Comparison of ENCODE assay signal across 10 mouse cellular contexts in the genomic region with DNA sequence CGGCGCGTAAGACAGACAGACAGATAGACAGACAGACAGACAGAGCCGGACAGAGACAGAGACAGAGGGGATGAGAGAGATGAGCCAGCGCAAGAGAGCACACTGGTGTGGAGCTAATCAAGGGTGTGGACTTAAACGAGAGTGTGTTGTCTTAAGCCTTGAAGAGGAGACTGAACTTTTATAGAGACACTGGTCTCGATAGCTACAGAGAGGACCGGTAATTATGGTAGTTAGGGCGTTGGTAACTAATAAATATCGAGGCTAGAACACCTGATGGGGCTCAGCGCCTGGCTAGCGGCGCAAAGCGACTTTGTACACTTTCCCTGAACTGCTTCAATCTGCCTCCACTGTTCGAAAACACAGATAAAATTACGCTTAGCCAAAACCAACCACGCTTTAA. TPM values are rescaled to one million over a fixed set of nuclear protein-coding genes. Genes with fewer than 3 reads are reported as not detected.
DNase-seq lines count a peak whose midpoint lies in the region; ATAC-seq and TF ChIP-seq lines count a peak whose summit lies in the region.
"Had no signal": no experiment of that assay in that cellular context is flagged by ENCODE, and none has a peak within 500 bp of the region (broad histone marks: within the 10 kb centered on the region; RNA-seq: fewer than 3 reads in every experiment).

No protein-coding gene starts in this region.

- H3K4me1 ChIP-seq in intestine, embryonic 14.5 days (replicated peaks; ENCODE audit: control insufficient read depth, insufficient read depth, low read length) = peaks cover 10% of the 10 kb centered on the region; the same call in 1 of the 2 replicates
- H3K4me1 ChIP-seq in intestine, embryonic 15.5 days (replicated peaks) = peaks cover 19% of the 10 kb centered on the region
- peaks cover 11% of the 10 kb centered on the region for H3K4me1 ChIP-seq in limb, embryonic 11.5 days (ENCODE audit: control insufficient read depth, insufficient read depth, low read length)
- 0 out of 2 replicates have a peak, but pooled peaks cover 3% of the 10 kb centered on the region for H3K4me1 ChIP-seq in stomach, postnatal 0 days (replicated peaks; ENCODE audit: control insufficient read depth, insufficient read depth)

- TF ChIP-seq EP300 in stomach, postnatal 0 days (optimal IDR thresholded peaks at IDR 0.05) = no peak

- ATAC-seq in intestine, embryonic 14.5 days (replicated peaks; ENCODE audit: low FRiP score, low TSS enrichment, low read depth) = no peak
- no peak for ATAC-seq in intestine, embryonic 15.5 days
- ATAC-seq in limb, embryonic 11.5 days (ENCODE audit: insufficient number of reproducible peaks, low FRiP score, low TSS enrichment, low read depth) = no peak
- ATAC-seq in stomach, postnatal 0 days (ENCODE audit: low FRiP score, low TSS enrichment) = no peak
- no peak for ATAC-seq in activated CD4-positive, CD25-positive, alpha-beta regulatory T cell, adult 4 months

- DNase-seq in intestine, embryonic 14.5 days (ENCODE audit: low spot score) = no peak
- peak; percentile 35 for DNase-seq in retina, embryonic 14.5 days (ENCODE audit: low spot score)
- DNase-seq in retina, postnatal 1 day = no peak
- peak; percentile 41 for DNase-seq in limb, embryonic 11.5 days (ENCODE audit: low spot score)
- no peak for DNase-seq in stomach, postnatal 0 days (ENCODE audit: low spot score)
- DNase-seq: adrenal gland, postnatal 25 days; layer of hippocampus, postnatal 36 days had no signal

- no peak overlapping the region for H3K27ac ChIP-seq in intestine, embryonic 14.5 days (ENCODE audit: low read depth)
- no peak overlapping the region for H3K27ac ChIP-seq in intestine, embryonic 15.5 days
- no peak overlapping the region for H3K27ac ChIP-seq in limb, embryonic 11.5 days (replicated peaks; ENCODE audit: low read depth, low read length)
- H3K27ac ChIP-seq in stomach, postnatal 0 days (replicated peaks) = no peak overlapping the region

- 8% methylated on average over 17 of the region's 17 CpGs for WGBS in intestine, embryonic 14.5 days
- WGBS in intestine, embryonic 15.5 days = 7% methylated on average over 17 of the region's 17 CpGs
- 4% methylated on average over 17 of the region's 17 CpGs for WGBS in limb, embryonic 11.5 days
- 14% methylated on average over 17 of the region's 17 CpGs for WGBS in stomach, postnatal 0 days

- H3K4me2 ChIP-seq in intestine, embryonic 14.5 days (ENCODE audit: low read length) = no peak overlapping the region
- no peak overlapping the region for H3K4me2 ChIP-seq in intestine, embryonic 15.5 days (replicated peaks)
- H3K4me2 ChIP-seq in limb, embryonic 11.5 days (ENCODE audit: low read depth, severe bottlenecking) = no peak overlapping the region
- no peak overlapping the region for H3K4me2 ChIP-seq in stomach, postnatal 0 days (replicated peaks; ENCODE audit: low read depth)

- no peaks in the 10 kb centered on the region for H3K9me3 ChIP-seq in intestine, embryonic 14.5 days (ENCODE audit: control insufficient read depth, low read length)
- no peaks in the 10 kb centered on the region for H3K9me3 ChIP-seq in intestine, embryonic 15.5 days
- no peaks in the 10 kb centered on the region for H3K9me3 ChIP-seq in limb, embryonic 11.5 days (ENCODE audit: control insufficient read depth, low read length)
- no peaks in the 10 kb centered on the region for H3K9me3 ChIP-seq in stomach, postnatal 0 days (ENCODE audit: control insufficient read depth, low read length)

- H3K27me3 ChIP-seq in intestine, embryonic 14.5 days (replicated peaks; ENCODE audit: control insufficient read depth, insufficient read depth, low read length) = peaks cover 90% of the 10 kb centered on the region
- peaks cover 73% of the 10 kb centered on the region for H3K27me3 ChIP-seq in intestine, embryonic 15.5 days (replicated peaks)
- H3K27me3 ChIP-seq in limb, embryonic 11.5 days (ENCODE audit: control insufficient read depth, insufficient read depth, low read length) = peaks cover 72% of the 10 kb centered on the region
- H3K27me3 ChIP-seq in stomach, postnatal 0 days (ENCODE audit: control insufficient read depth, insufficient read depth, low read length) = peaks cover 21% of the 10 kb centered on the region; the same call in 1 of the 2 replicates

- no peak for TF ChIP-seq CTCF in stomach, postnatal 0 days (IDR thresholded peaks at IDR 0.05; ENCODE audit: low read depth)

- H3K36me3 ChIP-seq in intestine, embryonic 14.5 days (ENCODE audit: control insufficient read depth, insufficient read depth, low read length) = no peaks in the 10 kb centered on the region
- H3K36me3 ChIP-seq in intestine, embryonic 15.5 days = no peaks in the 10 kb centered on the region
- no peaks in the 10 kb centered on the region for H3K36me3 ChIP-seq in limb, embryonic 11.5 days (ENCODE audit: control insufficient read depth, insufficient read depth, low read length)
- H3K36me3 ChIP-seq in stomach, postnatal 0 days (ENCODE audit: control insufficient read depth, insufficient read depth, low read length) = no peaks in the 10 kb centered on the region
- H3K36me3 ChIP-seq: G1E had no signal

- H3K4me3 ChIP-seq in intestine, embryonic 14.5 days (ENCODE audit: low read depth, low read length) = peak overlapping the region; percentile 42; the same call in 1 of the 2 replicates
- no peak overlapping the region for H3K4me3 ChIP-seq in intestine, embryonic 15.5 days (replicated peaks)
- no peak overlapping the region for H3K4me3 ChIP-seq in limb, embryonic 11.5 days (ENCODE audit: low read depth, low read length)
- H3K4me3 ChIP-seq in stomach, postnatal 0 days (ENCODE audit: low read depth, low read length) = 0 out of 2 replicates have a peak overlapping the region, but pooled peaks have one; percentile 3

- 0 out of 2 replicates have a peak overlapping the region, but pooled peaks have one; percentile 3 for H3K9ac ChIP-seq in intestine, embryonic 14.5 days (ENCODE audit: low read length)
- H3K9ac ChIP-seq in intestine, embryonic 15.5 days = no peak overlapping the region
- no peak overlapping the region for H3K9ac ChIP-seq in limb, embryonic 11.5 days (ENCODE audit: low read length)
- H3K9ac ChIP-seq in stomach, postnatal 0 days (ENCODE audit: low read length) = no peak overlapping the region

RNA-seq across cellular contexts. Expression of a gene that starts 2.0 kb away (rescaled TPM):
- 11.2 and 15.1 TPM in 2 replicates for polyA plus RNA-seq in intestine, embryonic 14.5 days (2014; fragmentation: Nextera tagmentation; extraction: Ambion mirVana)
- 12.6 and 12.8 TPM in 2 replicates for polyA plus RNA-seq in intestine, embryonic 15.5 days (2015; fragmentation: Nextera tagmentation; extraction: Ambion mirVana)
- polyA plus RNA-seq in limb, embryonic 11.5 days (2014; fragmentation: Nextera tagmentation; extraction: Ambion mirVana) = 10.9 and 11.4 TPM in 2 replicates
- polyA plus RNA-seq in stomach, postnatal 0 days (2015; fragmentation: Nextera tagmentation; extraction: Ambion mirVana) = 3.9 and 4.3 TPM in 2 replicates
- polyA plus RNA-seq in activated CD4-positive, CD25-positive, alpha-beta regulatory T cell, adult 4 months (2017; shearing (Covaris generic)) = not detected

Comparison
In these comparisons a context has a peak if more than half of its experiments do, and no peak if none do; other contexts are left out.
1. DNase-seq: peak in retina, embryonic 14.5 days (single experiment) and limb, embryonic 11.5 days (single experiment); none in intestine, embryonic 14.5 days (single experiment), retina, postnatal 1 day (single experiment) and stomach, postnatal 0 days (single experiment).
2. H3K4me3 ChIP-seq: peak in intestine, embryonic 14.5 days (single experiment) and stomach, postnatal 0 days (single experiment); none in intestine, embryonic 15.5 days (single experiment) and limb, embryonic 11.5 days (single experiment).